Mouse (Mus musculus): ENCODE results near the gene Fam189a1. TPM values are rescaled to one million over a fixed set of nuclear protein-coding genes. Genes with fewer than 3 reads are reported as not detected.

Gene Fam189a1
- total and polyA plus RNA-seq, 3 experiments = not detected

DNA sequence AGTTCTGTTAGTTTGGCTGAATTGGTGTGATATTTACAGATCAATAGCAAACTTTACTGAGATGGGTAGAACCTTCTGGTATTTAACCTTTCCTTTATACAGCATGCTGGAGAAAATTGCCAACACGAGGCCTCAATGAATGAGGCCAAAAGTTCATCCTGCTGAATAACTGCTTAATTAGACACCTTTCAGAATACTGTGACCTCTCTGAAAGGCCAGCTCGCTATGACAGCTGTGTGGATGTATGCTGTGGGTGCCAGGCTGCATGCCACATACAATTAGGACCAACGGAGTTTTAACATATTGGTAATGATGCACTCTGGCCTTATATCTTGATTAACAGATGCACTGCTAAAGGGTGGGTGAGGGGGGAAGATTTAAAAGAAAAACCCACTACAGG lies 371.3 kb downstream of the Fam189a1 start:
- no peak for TF ChIP-seq MAX (IDR thresholded peaks at IDR 0.05; ENCODE audit: low read length)
- TF ChIP-seq UBTF (IDR thresholded peaks at IDR 0.05; ENCODE audit: borderline replicate concordance, insufficient read depth, low read depth, low read length) = no peak
- TF ChIP-seq CHD2 (IDR thresholded peaks at IDR 0.05; ENCODE audit: low read length) = no peak
- TF ChIP-seq NRF1 (IDR thresholded peaks at IDR 0.05; ENCODE audit: insufficient read depth, low read depth, low read length, poor library complexity, severe bottlenecking) = no peak
- TF ChIP-seq SIN3A (IDR thresholded peaks at IDR 0.05; ENCODE audit: low read length) = no peak
- TF ChIP-seq NELFE (IDR thresholded peaks at IDR 0.05; ENCODE audit: low read depth, low read length) = no peak
- TF ChIP-seq CHD1 (IDR thresholded peaks at IDR 0.05; ENCODE audit: low read depth, low read length) = no peak
- TF ChIP-seq MAZ (IDR thresholded peaks at IDR 0.05; ENCODE audit: low read depth, low read length) = no peak
- TF ChIP-seq RCOR1 (IDR thresholded peaks at IDR 0.05; ENCODE audit: low read depth, low read length) = no peak
- TF ChIP-seq MAFK (IDR thresholded peaks at IDR 0.05; ENCODE audit: borderline replicate concordance, low read depth, low read length) = no peak
- no peak for TF ChIP-seq ETS1 (IDR thresholded peaks at IDR 0.05; ENCODE audit: low read depth, low read length)
- TF ChIP-seq USF2 (IDR thresholded peaks at IDR 0.05; ENCODE audit: borderline replicate concordance in 1 of 2, insufficient read depth in 1 of 2, low read depth in 1 of 2, low read length in 2 of 2) = no peak
- no peak for TF ChIP-seq MXI1 (IDR thresholded peaks at IDR 0.05; ENCODE audit: low read depth, low read length)
- TF ChIP-seq RAD21 (IDR thresholded peaks at IDR 0.05; ENCODE audit: low read depth, low read length) = no peak
- TF ChIP-seq MEF2A (IDR thresholded peaks at IDR 0.05; ENCODE audit: extremely low read depth, insufficient replicate concordance, low read depth, low read length, poor library complexity, severe bottlenecking) = no peak
- no peak for TF ChIP-seq TAL1 (IDR thresholded peaks at IDR 0.05; ENCODE audit: low read length)
- no peak for DNase-seq (ENCODE audit: low read depth, low spot score)

DNA sequence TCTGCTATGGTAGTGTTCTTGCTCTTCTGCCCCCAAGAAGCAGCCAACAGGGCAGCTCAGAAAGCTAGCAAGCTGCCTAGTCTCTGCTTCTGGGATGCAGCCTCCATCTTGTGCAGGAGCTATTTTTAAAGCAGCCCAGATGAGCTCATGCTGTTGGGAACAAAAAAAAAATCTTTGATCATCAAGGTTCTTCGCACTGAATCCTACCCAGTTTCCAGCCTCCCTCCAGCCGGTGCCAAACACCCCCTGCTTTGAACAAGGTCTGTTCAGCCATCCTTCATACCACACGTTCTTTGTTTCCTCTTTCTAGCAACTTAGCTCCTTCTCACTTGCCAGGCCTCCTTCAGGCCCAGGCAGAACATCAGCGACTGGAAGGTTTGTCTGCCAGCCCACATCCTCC lies 376.9 kb downstream of the Fam189a1 start:
- no peak overlapping the region for H3K4me3 ChIP-seq (ENCODE audit: control insufficient read depth in 1 of 2, insufficient read depth in 1 of 2, low read depth in 2 of 2, low read length in 2 of 2)
- no peak overlapping the region for H3K9ac ChIP-seq (ENCODE audit: control insufficient read depth, low read depth, low read length, poor library complexity, severe bottlenecking)
- no peak for DNase-seq (ENCODE audit: low read depth, low spot score)
- TF ChIP-seq USF1 (IDR thresholded peaks at IDR 0.05; ENCODE audit: low read depth, low read length) (no peak), ZMIZ1 (IDR thresholded peaks at IDR 0.05; ENCODE audit: low read depth, low read length) (no peak), ZC3H11A (IDR thresholded peaks at IDR 0.05; ENCODE audit: low read depth, low read length) (no peak), NRF1 (IDR thresholded peaks at IDR 0.05; ENCODE audit: insufficient read depth, low read depth, low read length, poor library complexity, severe bottlenecking) (no peak)
- no peaks in the 10 kb centered on the region for H3K4me1 ChIP-seq (ENCODE audit: control insufficient read depth in 1 of 2, insufficient read depth in 2 of 2, low read length in 2 of 2)
- H3K27ac ChIP-seq (ENCODE audit: control insufficient read depth, low read depth, low read length) = no peak overlapping the region
- H3K36me3 ChIP-seq (ENCODE audit: control insufficient read depth in 1 of 2, insufficient read depth in 2 of 2, low read length in 2 of 2) = no peaks in the 10 kb centered on the region
- H3K27me3 ChIP-seq (ENCODE audit: control insufficient read depth in 1 of 2, insufficient read depth in 2 of 2, low read length in 2 of 2) = no peaks in the 10 kb centered on the region
- no peaks in the 10 kb centered on the region for H3K9me3 ChIP-seq (replicated peaks; ENCODE audit: insufficient read depth, low read length)
- H3K79me2 ChIP-seq (ENCODE audit: control insufficient read depth, insufficient read depth, low read length, poor library complexity) = no peaks in the 10 kb centered on the region

More for the DNA sequence above, 371.3 kb downstream of the Fam189a1 start:
- Histone ChIP-seq H3K9me3 (replicated peaks; ENCODE audit: insufficient read depth, low read length) (no peaks in the 10 kb centered on the region), H3K27me3 (ENCODE audit: control insufficient read depth in 1 of 2, insufficient read depth in 2 of 2, low read length in 2 of 2) (no peaks in the 10 kb centered on the region), H3K9ac (ENCODE audit: control insufficient read depth, low read depth, low read length, poor library complexity, severe bottlenecking) (no peak overlapping the region), H3K4me3 (ENCODE audit: control insufficient read depth in 1 of 2, insufficient read depth in 1 of 2, low read depth in 2 of 2, low read length in 2 of 2) (no peak overlapping the region), H3K27ac (ENCODE audit: control insufficient read depth, low read depth, low read length) (no peak overlapping the region), H3K36me3 (ENCODE audit: control insufficient read depth in 1 of 2, insufficient read depth in 2 of 2, low read length in 2 of 2) (no peaks in the 10 kb centered on the region), H3K79me2 (ENCODE audit: control insufficient read depth, insufficient read depth, low read length, poor library complexity) (no peaks in the 10 kb centered on the region), H3K4me1 (ENCODE audit: control insufficient read depth in 1 of 2, insufficient read depth in 2 of 2, low read length in 2 of 2) (no peaks in the 10 kb centered on the region)
